Mouse (Mus musculus): ENCODE results near the gene Tbc1d24. TPM values are rescaled to one million over a fixed set of nuclear protein-coding genes. Genes with fewer than 3 reads are reported as not detected.
A peak's percentile ranks its signal among the peaks of the same experiment; 100 is the strongest.

Tbc1d24 gene
- polyA plus RNA-seq, 1 experiment from 2014 or later = 1.8 TPM

DNA sequence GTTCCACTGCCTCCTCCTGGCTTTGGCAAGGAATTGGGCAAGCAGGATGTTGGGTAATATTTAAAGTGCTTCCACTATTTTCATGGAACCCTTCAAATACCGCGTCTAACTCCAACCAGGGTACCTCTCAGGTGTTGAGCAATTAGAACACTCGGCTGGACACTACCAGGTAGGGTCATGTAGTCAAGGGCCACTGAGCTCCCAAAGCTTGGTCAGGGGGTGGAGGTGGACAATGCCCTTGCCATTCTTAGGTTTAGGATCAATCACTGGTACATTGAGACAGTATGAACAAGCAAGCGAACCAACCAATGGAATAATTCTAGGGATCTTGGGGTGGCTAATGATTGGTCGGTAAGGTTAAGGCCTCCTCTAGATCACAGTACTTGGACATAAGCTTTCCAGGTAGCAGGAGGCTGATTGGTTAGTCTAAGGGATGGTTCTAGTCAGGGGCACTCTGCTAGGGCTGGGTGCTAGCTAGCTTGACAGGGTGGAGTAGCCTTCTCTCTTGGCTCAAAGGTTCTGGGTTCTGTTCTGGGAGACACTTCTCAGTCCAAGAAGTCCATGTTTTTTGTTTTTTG is 7.2 kb upstream of the Tbc1d24 start:
- Histone ChIP-seq H3K36me3 (ENCODE audit: insufficient read depth, low read length) (peaks cover 10% of the 10 kb centered on the region; the same call in 1 of the 2 replicates), H3K27me3 (replicated peaks; ENCODE audit: insufficient read depth, low read length) (0 out of 2 replicates have a peak, but pooled peaks cover 5% of the 10 kb centered on the region), H3K4me1 (ENCODE audit: insufficient read depth, low read depth, low read length) (peaks cover 21% of the 10 kb centered on the region), H3K27ac (ENCODE audit: low read length) (peak overlapping the region; percentile 16), H3K9me3 (ENCODE audit: low read length) (no peaks in the 10 kb centered on the region), H3K4me2 (replicated peaks; ENCODE audit: low read depth, low read length) (peak overlapping the region; percentile 78), H3K9ac (replicated peaks; ENCODE audit: low read depth) (no peak overlapping the region), H3K4me3 (ENCODE audit: low read depth, low read length) (0 out of 2 replicates have a peak overlapping the region, but pooled peaks have one; percentile 35)
- no peak for ATAC-seq
- DNase-seq (ENCODE audit: low spot score) = peak; percentile 91
- TF ChIP-seq CTCF (IDR thresholded peaks at IDR 0.05) (peak; percentile 55), EP300 (IDR thresholded peaks at IDR 0.05) (no peak)
- WGBS = 29% methylated on average over 5 of the region's 5 CpGs

DNA sequence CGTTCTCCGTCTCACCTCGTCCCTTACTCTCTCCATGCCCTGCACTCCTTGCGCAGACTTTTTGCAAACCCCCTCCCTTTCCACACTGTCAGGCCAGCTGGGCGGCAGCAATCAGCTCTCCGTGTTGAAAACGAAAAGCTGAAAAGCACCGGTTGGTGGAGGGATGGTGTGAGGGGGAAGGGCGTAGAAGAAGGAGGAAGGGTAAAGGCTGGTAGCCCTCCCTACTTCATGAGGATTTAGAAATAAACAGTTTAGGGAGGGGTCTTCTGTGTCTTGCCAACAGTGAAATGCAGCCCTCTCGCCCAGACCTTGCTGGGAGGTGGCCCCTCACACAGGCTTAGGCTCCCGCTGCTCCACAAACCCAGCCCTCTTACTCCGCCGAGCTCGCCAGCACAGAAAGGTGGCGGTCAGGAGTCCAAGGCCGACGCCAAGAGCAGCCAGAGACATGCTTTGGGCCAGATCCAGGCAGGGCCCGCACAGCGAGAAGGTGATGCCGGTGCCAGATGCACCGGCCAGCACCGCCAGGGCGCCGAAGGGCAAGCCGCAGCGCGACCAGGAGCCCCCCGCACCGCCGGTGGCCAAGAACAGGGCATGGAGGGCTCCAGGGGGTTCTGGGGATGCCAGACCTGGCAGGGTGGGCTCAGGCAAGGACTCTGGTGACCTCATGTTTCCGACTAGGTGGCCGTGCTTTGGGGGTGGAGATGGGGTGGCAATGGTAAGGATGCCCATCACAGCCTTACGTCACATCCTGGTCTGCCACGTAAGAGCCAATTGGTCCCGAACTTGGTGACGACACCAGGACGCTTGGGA is 6.5 kb upstream of the Tbc1d24 start:
- peak overlapping the region; percentile 36; the same call in 1 of the 2 replicates for H3K9ac ChIP-seq (replicated peaks; ENCODE audit: low read depth)
- no peaks in the 10 kb centered on the region for H3K9me3 ChIP-seq (ENCODE audit: low read length)
- DNase-seq (ENCODE audit: low spot score) = peak; percentile 46
- H3K4me1 ChIP-seq (ENCODE audit: insufficient read depth, low read depth, low read length) = peaks cover 22% of the 10 kb centered on the region
- H3K4me3 ChIP-seq (ENCODE audit: low read depth, low read length) = peak overlapping the region; percentile 35
- peaks cover 10% of the 10 kb centered on the region; the same call in 1 of the 2 replicates for H3K36me3 ChIP-seq (ENCODE audit: insufficient read depth, low read length)
- 0 out of 2 replicates have a peak, but pooled peaks cover 11% of the 10 kb centered on the region for H3K27me3 ChIP-seq (replicated peaks; ENCODE audit: insufficient read depth, low read length)
- peak overlapping the region; percentile 73 for H3K27ac ChIP-seq (ENCODE audit: low read length)
- TF ChIP-seq EP300 (IDR thresholded peaks at IDR 0.05) (no peak), CTCF (IDR thresholded peaks at IDR 0.05) (no peak)
- ATAC-seq = peak; percentile 75
- H3K4me2 ChIP-seq (replicated peaks; ENCODE audit: low read depth, low read length) = peak overlapping the region; percentile 78
- WGBS = 4% methylated on average over 37 of the region's 37 CpGs

GRCm38 (mm10) chr17:24210591-24210990 is 5.2 kb upstream of the Tbc1d24 start:
- Histone ChIP-seq H3K27me3 (replicated peaks; ENCODE audit: insufficient read depth, low read length) (0 out of 2 replicates have a peak, but pooled peaks cover 11% of the 10 kb centered on the region), H3K27ac (ENCODE audit: low read length) (no peak overlapping the region), H3K36me3 (ENCODE audit: insufficient read depth, low read length) (peaks cover 5% of the 10 kb centered on the region; the same call in 1 of the 2 replicates)

GRCm38 (mm10) chr17:24209916-24210240 is 4.5 kb upstream of the Tbc1d24 start:
- no peak overlapping the region for H3K27ac ChIP-seq (ENCODE audit: low read length)
- H3K4me2 ChIP-seq (replicated peaks; ENCODE audit: low read depth, low read length) = no peak overlapping the region
- TF ChIP-seq EP300 (IDR thresholded peaks at IDR 0.05) = no peak
- no peak for TF ChIP-seq CTCF (IDR thresholded peaks at IDR 0.05)
- no peaks in the 10 kb centered on the region for H3K9me3 ChIP-seq (ENCODE audit: low read length)
- H3K36me3 ChIP-seq (ENCODE audit: insufficient read depth, low read length) = no peaks in the 10 kb centered on the region
- no peak overlapping the region for H3K9ac ChIP-seq (replicated peaks; ENCODE audit: low read depth)
- 0 out of 2 replicates have a peak, but pooled peaks cover 11% of the 10 kb centered on the region for H3K27me3 ChIP-seq (replicated peaks; ENCODE audit: insufficient read depth, low read length)
- H3K4me1 ChIP-seq (ENCODE audit: insufficient read depth, low read depth, low read length) = peaks cover 30% of the 10 kb centered on the region
- 66% methylated on average over 3 of the region's 3 CpGs for WGBS
- ATAC-seq (no peak), DNase-seq (ENCODE audit: low spot score) (no peak)
- H3K4me3 ChIP-seq (ENCODE audit: low read depth, low read length) = no peak overlapping the region

More at GRCm38 (mm10) chr17:24210591-24210990, 5.2 kb upstream of the Tbc1d24 start:
- no peaks in the 10 kb centered on the region for H3K9me3 ChIP-seq (ENCODE audit: low read length)
- ATAC-seq (no peak), DNase-seq (ENCODE audit: low spot score) (no peak)
- no peak overlapping the region for H3K4me2 ChIP-seq (replicated peaks; ENCODE audit: low read depth, low read length)
- H3K4me1 ChIP-seq (ENCODE audit: insufficient read depth, low read depth, low read length) = peaks cover 30% of the 10 kb centered on the region
- 77% methylated on average over 3 of the region's 3 CpGs for WGBS
- H3K9ac ChIP-seq (replicated peaks; ENCODE audit: low read depth) = no peak overlapping the region
- TF ChIP-seq EP300 (IDR thresholded peaks at IDR 0.05) = no peak
- H3K4me3 ChIP-seq (ENCODE audit: low read depth, low read length) = no peak overlapping the region

DNA sequence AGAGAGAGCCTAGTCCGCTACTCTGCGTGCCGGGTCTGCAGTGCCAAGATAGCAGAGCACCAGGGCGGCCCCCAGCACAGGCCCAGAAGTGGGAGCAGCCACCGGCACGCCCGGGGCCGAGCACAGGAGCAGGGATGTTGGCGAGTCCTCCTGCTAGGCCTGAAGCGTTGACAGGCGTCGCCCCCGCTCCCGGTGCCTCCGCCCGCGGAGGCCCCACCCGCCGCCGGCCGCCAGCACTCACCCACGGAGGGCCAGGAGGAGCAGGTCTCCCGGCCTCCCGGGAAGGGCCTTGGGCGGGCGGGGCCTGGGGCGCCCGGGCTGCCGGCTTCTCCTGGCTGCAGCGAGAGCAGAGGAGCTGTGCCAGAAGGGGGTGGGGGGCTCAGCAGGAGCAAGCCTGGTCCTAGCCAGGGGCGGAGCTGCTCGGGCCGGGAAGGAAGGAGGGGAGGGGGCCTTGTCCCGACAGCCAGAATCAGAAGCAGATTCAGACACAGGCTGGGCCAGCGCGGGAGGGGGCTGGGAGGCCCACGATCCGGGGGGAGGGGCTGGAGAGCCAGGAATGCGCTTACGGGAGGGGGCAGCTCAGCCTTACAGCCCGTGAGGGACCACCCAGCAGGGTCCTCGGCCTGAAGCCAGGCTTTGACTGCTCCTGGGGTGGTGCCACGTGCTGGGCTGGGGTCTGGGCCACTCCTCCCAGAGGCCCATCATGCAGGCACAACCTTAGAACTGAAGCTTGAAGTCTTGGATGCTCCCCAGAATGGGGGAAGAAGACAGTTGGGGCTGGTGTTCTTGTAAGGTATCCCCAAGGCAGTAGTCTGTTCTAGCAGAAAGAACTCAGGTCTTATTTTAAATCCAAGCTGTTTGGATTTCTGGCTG is 3.9 kb upstream of the Tbc1d24 start, which contains the start of gene Ntn3:
Gene Ntn3 (minus strand): TSS at position 489 of the 873 bp plus-strand sequence.
- Histone ChIP-seq H3K4me3 (ENCODE audit: low read depth, low read length) (peak within 1 kb of the TSS; percentile 36), H3K27me3 (replicated peaks; ENCODE audit: insufficient read depth, low read length) (0 out of 2 replicates have a peak, but pooled peaks cover 11% of the 10 kb centered on the region), H3K9ac (replicated peaks; ENCODE audit: low read depth) (peak within 1 kb of the TSS; percentile 45; the same call in 1 of the 2 replicates), H3K36me3 (ENCODE audit: insufficient read depth, low read length) (no peaks in the 10 kb centered on the region), H3K4me1 (ENCODE audit: insufficient read depth, low read depth, low read length) (peaks cover 36% of the 10 kb centered on the region), H3K27ac (ENCODE audit: low read length) (peak within 1 kb of the TSS; percentile 16; the same call in 1 of the 2 replicates), H3K9me3 (ENCODE audit: low read length) (no peaks in the 10 kb centered on the region), H3K4me2 (replicated peaks; ENCODE audit: low read depth, low read length) (peak within 1 kb of the TSS; percentile 64)
- peak; percentile 36 for DNase-seq (ENCODE audit: low spot score)
- 2% methylated on average over 36 of the region's 43 CpGs for WGBS
- no peak for TF ChIP-seq EP300 (IDR thresholded peaks at IDR 0.05)
- ATAC-seq = peak; percentile 7

Data from lung, postnatal 0 days (tissue).